Mouse (Mus musculus) small intestine, adult 2 months (tissue): Measurements from ENCODE around the gene Hspa12a.

Source experiments
- CTCF ChIP-seq: fragments of 200-500 bp; IDR thresholded peaks from 2 replicates; pipeline ENCODE4 v1.5.1; 2012; ENCODE audit warnings: low read depth, mild to moderate bottlenecking, control low read depth, inconsistent platforms, low read length, moderate library complexity, mixed read lengths; ENCODE audit not compliant: insufficient replicate concordance, insufficient read length; ENCODE audit errors: extremely low read depth
- POLR2A ChIP-seq: fragments of 200-500 bp; IDR thresholded peaks from 2 replicates; pipeline ENCODE4 v1.6.1; 2012; ENCODE audit warnings: low read depth, mild to moderate bottlenecking, control low read depth, inconsistent platforms, low read length, moderate library complexity

GRCm38 (mm10) chr19:58789194-58789593 is 154.3 kb downstream of the Hspa12a start:
- TF ChIP-seq CTCF, result no peak
- no peak for TF ChIP-seq POLR2A
